In the genomic region with DNA sequence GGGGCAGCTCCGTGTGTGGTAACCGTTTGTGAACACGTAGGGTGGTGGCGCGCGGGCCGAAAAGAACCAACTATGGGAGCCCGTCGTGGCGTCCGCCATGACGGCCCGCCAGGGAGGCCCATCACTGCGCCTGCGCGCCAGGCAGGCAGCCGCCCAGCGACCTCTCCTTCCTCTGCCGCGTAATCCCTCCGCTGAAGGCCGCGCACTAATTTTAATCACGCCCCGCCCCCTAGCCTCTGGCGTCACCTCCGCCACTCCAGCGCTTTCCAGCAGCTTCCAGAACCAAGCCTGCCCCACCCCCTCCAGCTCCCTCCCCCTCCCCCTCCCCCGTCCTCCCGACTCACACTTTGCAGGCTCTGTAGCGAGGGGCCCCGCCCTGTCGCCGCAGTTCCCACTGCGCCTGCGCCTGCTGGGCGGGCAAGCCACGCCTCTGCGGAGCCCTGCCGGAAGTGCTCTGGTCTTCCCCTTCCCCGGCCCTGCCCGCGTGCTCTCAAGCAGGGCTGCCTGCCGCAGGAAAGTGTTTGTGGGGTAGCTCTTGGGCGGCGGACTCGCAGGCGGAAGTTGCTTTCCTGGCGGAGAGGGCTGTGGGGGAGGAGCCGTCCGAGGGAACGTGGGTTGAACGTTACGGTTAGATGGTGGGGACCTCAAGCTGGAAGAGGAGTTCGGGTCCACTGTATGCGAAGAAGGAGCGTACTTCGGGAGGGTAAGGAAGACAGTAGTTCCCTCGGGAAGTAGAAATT, we compare ENCODE assay signal across 8 mouse cellular contexts. TPM values are rescaled to one million over a fixed set of nuclear protein-coding genes. Genes with fewer than 3 reads are reported as not detected.
A peak's percentile ranks its signal among the peaks of the same experiment; 100 is the strongest.
DNase-seq lines count a peak whose midpoint lies in the region; ATAC-seq lines count a peak whose summit lies in the region.

Gene Uspl1, plus strand, starts transcription at position 247 of the 740 bp plus-strand sequence.
Gene Hmgb1, minus strand, starts transcription at position 386 of the 740 bp plus-strand sequence.

- DNase-seq in adrenal gland, adult (ENCODE audit: inconsistent age in 2 of 2, low spot score in 1 of 2) = peak; percentile 99
- DNase-seq in embryo, embryonic 10.5 days (ENCODE audit: low spot score) = peak; percentile 98
- DNase-seq in gastrocnemius, postnatal 14 days = peak; percentile 99
- DNase-seq in left cerebral cortex, postnatal 10 days (ENCODE audit: extremely low spot score in 1 of 2, low spot score in 2 of 2) = peak; percentile 98 to 99
- DNase-seq in right cerebral cortex, postnatal 25 days = peak; percentile 99
- peak; percentile 99 for DNase-seq in urinary bladder, postnatal 4 days (ENCODE audit: low spot score in 2 of 2)

- intact Hi-C loops in gastrocnemius, postnatal 14 days (cut with DNase I; ENCODE audit: low total_unique reads) = loop anchor here (5.0 kb wide), 1 partner anchor 132 kb away; no protein-coding TSS in a partner anchor
- intact Hi-C loops in left cerebral cortex, postnatal 10 days (cut with DNase I) = loop anchor here (2.0 kb wide), 1 partner anchor 131 kb away; no protein-coding TSS in a partner anchor

- peak; percentile 88 for ATAC-seq in inflammation-experienced regulatory T-cells, adult 6 months
- peak; percentile 86 for ATAC-seq in megakaryocyte-erythroid progenitor cell, adult 5-6 weeks (replicated peaks; ENCODE audit: low FRiP score, low TSS enrichment, poor library complexity, severe bottlenecking)

RNA-seq across cellular contexts. Expression of gene Uspl1, which starts in this region (rescaled TPM):
- 10 to 100 TPM; 18.9 to 20.4 TPM for total RNA-seq in gastrocnemius, postnatal 14 days (2021)
- polyA plus RNA-seq in inflammation-experienced regulatory T-cells, adult 6 months (2017; shearing (Covaris generic)) = 10 to 100 TPM; 33.6 to 38.3 (median 34.7) TPM
- total RNA-seq in left cerebral cortex, postnatal 10 days (2021) = 10 to 100 TPM; 50.2 to 57.8 TPM
- 62.8 and 64.3 TPM in 2 replicates for total RNA-seq in megakaryocyte-erythroid progenitor cell, adult 5-6 weeks (2014; fragmentation: Nextera tagmentation)
- 56.6 and 66.9 TPM in 2 replicates for total RNA-seq in megakaryocyte-erythroid progenitor cell, adult 5-6 weeks (2017)

RNA-seq across cellular contexts. Expression of gene Hmgb1, which starts in this region (rescaled TPM):
- 100 to 1,000 TPM; 125 to 131 TPM for total RNA-seq in gastrocnemius, postnatal 14 days (2021)
- 1,000 to 10,000 TPM in 1 of 3 experiments, 100 to 1,000 TPM in 2; 359 to 1,026 (median 583) TPM for polyA plus RNA-seq in inflammation-experienced regulatory T-cells, adult 6 months (2017; shearing (Covaris generic))
- 100 to 1,000 TPM; 193 to 198 TPM for total RNA-seq in left cerebral cortex, postnatal 10 days (2021)
- total RNA-seq in megakaryocyte-erythroid progenitor cell, adult 5-6 weeks (2014; fragmentation: Nextera tagmentation) = 800 and 835 TPM in 2 replicates
- total RNA-seq in megakaryocyte-erythroid progenitor cell, adult 5-6 weeks (2017) = 1,093 and 1,199 TPM in 2 replicates

Comparison
In these comparisons a context has a peak if more than half of its experiments do, and no peak if none do; other contexts are left out.
1. Peak in every context shown above with its lines: DNase-seq and ATAC-seq.
2. RNA of gene Hmgb1 (total RNA-seq): 800 to 1,199 TPM in megakaryocyte-erythroid progenitor cell, adult 5-6 weeks; 193 to 198 TPM in left cerebral cortex, postnatal 10 days and 125 to 131 TPM in gastrocnemius, postnatal 14 days; every median in the first group is over 4 times any median in the second.